Mouse (Mus musculus): Measurements from ENCODE around the gene Ttc39a. TPM values are rescaled to one million over a fixed set of nuclear protein-coding genes. Genes with fewer than 3 reads are reported as not detected.

Ttc39a gene
- polyA plus RNA-seq, 1 experiment from 2014 or later = 2.8 TPM

DNA sequence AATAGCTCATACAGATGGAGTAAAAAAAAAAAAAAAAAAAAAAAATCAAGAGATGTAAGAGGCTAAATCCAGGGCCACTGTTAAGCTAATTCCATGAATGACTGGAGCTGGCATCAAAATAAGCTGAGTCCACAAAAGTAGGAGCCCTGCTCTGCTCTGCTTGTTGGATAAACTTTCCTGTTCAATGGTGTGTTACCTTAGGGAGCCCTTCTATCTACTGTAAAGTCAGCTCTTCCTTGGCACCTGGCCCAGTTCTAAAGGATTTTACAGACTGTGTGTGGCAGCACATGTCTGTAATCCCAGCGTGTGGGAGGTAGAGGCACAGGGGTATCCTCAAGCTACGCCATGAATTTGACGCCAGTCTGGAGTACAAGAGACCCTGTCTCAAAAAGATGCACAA lies 34.6 kb downstream of the Ttc39a start:
- Histone ChIP-seq H3K4me2 (ENCODE audit: low read length) (no peak overlapping the region), H3K9ac (ENCODE audit: low read depth, low read length) (no peak overlapping the region), H3K4me1 (ENCODE audit: control insufficient read depth, insufficient read depth, low read length) (no peaks in the 10 kb centered on the region), H3K27me3 (ENCODE audit: control insufficient read depth, insufficient read depth, low read depth, low read length) (no peaks in the 10 kb centered on the region), H3K9me3 (replicated peaks; ENCODE audit: control insufficient read depth, low read length, poor library complexity, severe bottlenecking) (no peaks in the 10 kb centered on the region), H3K4me3 (ENCODE audit: low read depth, low read length) (no peak overlapping the region), H3K36me3 (ENCODE audit: control insufficient read depth, insufficient read depth, low read length) (no peaks in the 10 kb centered on the region), H3K27ac (ENCODE audit: low read length) (no peak overlapping the region)
- no peak for ATAC-seq
- 80% methylated on average over 3 of the region's 3 CpGs for WGBS

GRCm38 (mm10) chr4:109442126-109442525 lies 35.7 kb downstream of the Ttc39a start:
- Histone ChIP-seq H3K27ac (ENCODE audit: low read length) (no peak overlapping the region), H3K9me3 (replicated peaks; ENCODE audit: control insufficient read depth, low read length, poor library complexity, severe bottlenecking) (no peaks in the 10 kb centered on the region), H3K36me3 (ENCODE audit: control insufficient read depth, insufficient read depth, low read length) (no peaks in the 10 kb centered on the region), H3K4me3 (ENCODE audit: low read depth, low read length) (no peak overlapping the region), H3K27me3 (ENCODE audit: control insufficient read depth, insufficient read depth, low read depth, low read length) (no peaks in the 10 kb centered on the region), H3K4me2 (ENCODE audit: low read length) (no peak overlapping the region), H3K4me1 (ENCODE audit: control insufficient read depth, insufficient read depth, low read length) (no peaks in the 10 kb centered on the region), H3K9ac (ENCODE audit: low read depth, low read length) (no peak overlapping the region)
- 91% methylated on average over 7 of the region's 7 CpGs for WGBS
- ATAC-seq = no peak

DNA sequence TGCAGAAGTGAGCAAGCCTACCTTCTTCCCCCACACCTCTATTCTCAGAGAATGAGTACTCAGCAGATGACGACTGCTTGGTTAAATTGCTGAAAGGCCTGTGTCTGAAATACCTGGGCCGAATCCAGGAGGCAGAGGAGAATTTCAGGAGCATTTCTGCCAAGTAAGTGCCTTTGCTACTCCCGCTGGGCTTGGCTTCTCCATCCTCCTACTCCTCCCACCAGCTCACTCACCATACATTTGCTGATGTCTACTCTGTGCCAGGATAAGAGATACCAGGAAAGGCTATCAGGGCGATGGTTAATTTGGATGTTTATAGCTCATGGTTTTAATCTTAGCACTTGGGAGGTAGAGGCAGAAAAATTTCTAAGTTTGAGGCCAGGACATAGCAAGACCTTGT lies 36.2 kb downstream of the Ttc39a start:
- Histone ChIP-seq H3K9me3 (replicated peaks; ENCODE audit: control insufficient read depth, low read length, poor library complexity, severe bottlenecking) (no peaks in the 10 kb centered on the region), H3K36me3 (ENCODE audit: control insufficient read depth, insufficient read depth, low read length) (no peaks in the 10 kb centered on the region), H3K4me2 (ENCODE audit: low read length) (no peak overlapping the region), H3K27me3 (ENCODE audit: control insufficient read depth, insufficient read depth, low read depth, low read length) (no peaks in the 10 kb centered on the region), H3K4me3 (ENCODE audit: low read depth, low read length) (no peak overlapping the region), H3K27ac (ENCODE audit: low read length) (no peak overlapping the region), H3K4me1 (ENCODE audit: control insufficient read depth, insufficient read depth, low read length) (no peaks in the 10 kb centered on the region), H3K9ac (ENCODE audit: low read depth, low read length) (no peak overlapping the region)
- 92% methylated on average over 4 of the region's 4 CpGs for WGBS
- ATAC-seq = no peak

GRCm38 (mm10) chr4:109444471-109444870 lies 38.0 kb downstream of the Ttc39a start:
- no peak for ATAC-seq

DNA sequence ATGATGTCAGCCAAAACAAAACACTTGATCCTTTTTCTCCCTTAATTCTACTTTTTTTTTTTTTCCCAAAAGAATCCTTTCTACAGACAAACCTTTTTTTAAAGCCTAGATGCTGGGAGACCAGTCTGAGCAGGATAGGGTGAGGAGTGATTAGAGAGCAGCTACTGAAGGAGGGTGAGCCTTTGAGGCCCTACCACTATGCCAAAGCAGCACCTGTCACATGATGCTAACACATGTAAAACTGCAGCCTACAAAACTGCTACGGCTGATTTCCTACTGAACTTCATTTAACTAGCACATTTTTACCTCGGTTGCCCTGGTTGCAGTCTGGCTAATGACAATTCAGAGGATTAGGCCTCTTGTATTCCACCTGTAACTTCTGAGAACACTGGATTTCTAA lies 38.5 kb downstream of the Ttc39a start:
- no peak overlapping the region for H3K4me3 ChIP-seq (ENCODE audit: low read depth, low read length)
- H3K27me3 ChIP-seq (ENCODE audit: control insufficient read depth, insufficient read depth, low read depth, low read length) = no peaks in the 10 kb centered on the region
- H3K9me3 ChIP-seq (replicated peaks; ENCODE audit: control insufficient read depth, low read length, poor library complexity, severe bottlenecking) = no peaks in the 10 kb centered on the region
- ATAC-seq = no peak
- H3K9ac ChIP-seq (ENCODE audit: low read depth, low read length) = no peak overlapping the region
- H3K4me2 ChIP-seq (ENCODE audit: low read length) = no peak overlapping the region
- H3K27ac ChIP-seq (ENCODE audit: low read length) = no peak overlapping the region
- H3K36me3 ChIP-seq (ENCODE audit: control insufficient read depth, insufficient read depth, low read length) = no peaks in the 10 kb centered on the region
- 38% methylated on average over 2 of the region's 2 CpGs for WGBS
- no peaks in the 10 kb centered on the region for H3K4me1 ChIP-seq (ENCODE audit: control insufficient read depth, insufficient read depth, low read length)

More at GRCm38 (mm10) chr4:109444471-109444870, 38.0 kb downstream of the Ttc39a start:
- Histone ChIP-seq H3K4me2 (ENCODE audit: low read length) (no peak overlapping the region), H3K27me3 (ENCODE audit: control insufficient read depth, insufficient read depth, low read depth, low read length) (no peaks in the 10 kb centered on the region), H3K36me3 (ENCODE audit: control insufficient read depth, insufficient read depth, low read length) (no peaks in the 10 kb centered on the region), H3K9ac (ENCODE audit: low read depth, low read length) (no peak overlapping the region), H3K9me3 (replicated peaks; ENCODE audit: control insufficient read depth, low read length, poor library complexity, severe bottlenecking) (no peaks in the 10 kb centered on the region), H3K27ac (ENCODE audit: low read length) (no peak overlapping the region), H3K4me3 (ENCODE audit: low read depth, low read length) (no peak overlapping the region), H3K4me1 (ENCODE audit: control insufficient read depth, insufficient read depth, low read length) (no peaks in the 10 kb centered on the region)
- 67% methylated on average over 6 of the region's 6 CpGs for WGBS

- Histone ChIP-seq H3K4me1 (ENCODE audit: control insufficient read depth, insufficient read depth, low read length) (no peaks in the 10 kb centered on the region), H3K36me3 (ENCODE audit: control insufficient read depth, insufficient read depth, low read length) (no peaks in the 10 kb centered on the region), H3K4me3 (ENCODE audit: low read depth, low read length) (no peak overlapping the region), H3K27ac (ENCODE audit: low read length) (no peak overlapping the region), H3K27me3 (ENCODE audit: control insufficient read depth, insufficient read depth, low read depth, low read length) (no peaks in the 10 kb centered on the region), H3K9me3 (replicated peaks; ENCODE audit: control insufficient read depth, low read length, poor library complexity, severe bottlenecking) (no peaks in the 10 kb centered on the region), H3K4me2 (ENCODE audit: low read length) (no peak overlapping the region), H3K9ac (ENCODE audit: low read depth, low read length) (no peak overlapping the region)
- WGBS = 85% methylated on average over 2 of the region's 2 CpGs
- no peak for ATAC-seq
Measured at GRCm38 (mm10) chr4:109445397-109445796, 39.0 kb downstream of the Ttc39a start.

GRCm38 (mm10) chr4:109445956-109446355 lies 39.5 kb downstream of the Ttc39a start:
- Histone ChIP-seq H3K27me3 (ENCODE audit: control insufficient read depth, insufficient read depth, low read depth, low read length) (no peaks in the 10 kb centered on the region), H3K36me3 (ENCODE audit: control insufficient read depth, insufficient read depth, low read length) (no peaks in the 10 kb centered on the region), H3K4me1 (ENCODE audit: control insufficient read depth, insufficient read depth, low read length) (no peaks in the 10 kb centered on the region), H3K4me2 (ENCODE audit: low read length) (no peak overlapping the region), H3K4me3 (ENCODE audit: low read depth, low read length) (no peak overlapping the region), H3K27ac (ENCODE audit: low read length) (no peak overlapping the region), H3K9ac (ENCODE audit: low read depth, low read length) (no peak overlapping the region), H3K9me3 (replicated peaks; ENCODE audit: control insufficient read depth, low read length, poor library complexity, severe bottlenecking) (no peaks in the 10 kb centered on the region)
- WGBS = 81% methylated on average over 1 of the region's 1 CpGs
- ATAC-seq = no peak

DNA sequence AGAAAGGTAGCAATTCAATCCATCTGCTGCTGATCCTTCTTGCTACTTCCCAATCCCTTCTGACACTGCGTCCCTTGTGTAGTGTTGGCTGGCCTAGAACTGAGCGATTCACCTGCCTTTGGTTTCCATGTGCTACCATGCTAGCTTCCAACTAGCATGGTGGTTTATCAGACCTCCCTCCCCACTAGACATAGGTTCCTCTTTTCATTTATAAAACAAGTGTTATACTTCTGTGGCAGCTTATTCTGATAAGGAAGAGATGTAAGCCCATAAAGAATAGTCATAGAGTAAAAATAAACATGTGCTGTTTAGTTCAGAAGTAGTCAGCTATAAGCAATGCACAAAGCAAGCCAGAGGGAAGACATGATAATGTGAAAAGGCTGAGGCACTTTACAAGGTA lies 42.1 kb downstream of the Ttc39a start:
- H3K27ac ChIP-seq (ENCODE audit: low read length) = no peak overlapping the region
- WGBS = 98% methylated on average over 2 of the region's 2 CpGs
- no peak overlapping the region for H3K4me3 ChIP-seq (ENCODE audit: low read depth, low read length)
- no peaks in the 10 kb centered on the region for H3K4me1 ChIP-seq (ENCODE audit: control insufficient read depth, insufficient read depth, low read length)
- H3K9ac ChIP-seq (ENCODE audit: low read depth, low read length) = no peak overlapping the region
- peaks cover 3% of the 10 kb centered on the region; the same call in 1 of the 2 replicates for H3K36me3 ChIP-seq (ENCODE audit: control insufficient read depth, insufficient read depth, low read length)
- no peaks in the 10 kb centered on the region for H3K27me3 ChIP-seq (ENCODE audit: control insufficient read depth, insufficient read depth, low read depth, low read length)
- no peak overlapping the region for H3K4me2 ChIP-seq (ENCODE audit: low read length)
- no peaks in the 10 kb centered on the region for H3K9me3 ChIP-seq (replicated peaks; ENCODE audit: control insufficient read depth, low read length, poor library complexity, severe bottlenecking)
- ATAC-seq = no peak

DNA sequence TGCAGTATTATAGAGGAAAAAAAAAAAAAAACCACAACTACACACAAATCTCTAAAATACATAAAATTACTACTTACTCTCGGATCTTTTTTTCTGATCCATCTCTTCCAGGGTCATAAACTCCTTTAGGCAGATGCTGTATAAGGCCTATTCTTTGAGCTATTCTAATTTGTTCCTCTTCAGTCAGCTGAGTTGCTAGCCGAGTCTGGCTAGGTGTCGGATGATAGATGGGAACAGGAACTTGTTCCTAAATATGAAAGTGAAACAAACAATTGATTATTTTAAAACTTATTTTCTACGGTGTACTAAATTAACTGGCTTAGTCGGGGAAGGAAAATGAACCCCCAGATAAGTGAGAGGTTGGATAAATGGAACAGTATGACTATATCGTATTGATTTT lies 50.4 kb downstream of the Ttc39a start:
- Histone ChIP-seq H3K27ac (ENCODE audit: low read length) (no peak overlapping the region), H3K4me3 (ENCODE audit: low read depth, low read length) (no peak overlapping the region), H3K27me3 (ENCODE audit: control insufficient read depth, insufficient read depth, low read depth, low read length) (no peaks in the 10 kb centered on the region), H3K9ac (ENCODE audit: low read depth, low read length) (no peak overlapping the region), H3K4me2 (ENCODE audit: low read length) (no peak overlapping the region), H3K36me3 (ENCODE audit: control insufficient read depth, insufficient read depth, low read length) (peaks cover 10% of the 10 kb centered on the region; the same call in 1 of the 2 replicates), H3K4me1 (ENCODE audit: control insufficient read depth, insufficient read depth, low read length) (no peaks in the 10 kb centered on the region), H3K9me3 (replicated peaks; ENCODE audit: control insufficient read depth, low read length, poor library complexity, severe bottlenecking) (no peaks in the 10 kb centered on the region)
- 90% methylated on average over 6 of the region's 6 CpGs for WGBS
- ATAC-seq = no peak
